Mouse (Mus musculus): ENCODE data around the gene Cul4a. TPM values are rescaled to one million over a fixed set of nuclear protein-coding genes. Genes with fewer than 3 reads are reported as not detected.
"Not testable (repeated sequence)": the region's sequence is repeated elsewhere in the genome, so short reads cannot be mapped to it uniquely, and the experiment has no call there.

The Cul4a gene
- 84.9 and 87.8 TPM in 2 replicates for polyA plus RNA-seq (2016; fragmentation: Nextera tagmentation; extraction: Ambion mirVana)

GRCm38 (mm10) chr8:13105087-13105881 lies at the start of gene Cul4a, which contains the start of gene Pcid2:
Cul4a (plus strand) TSS chr8:13105621.
Pcid2 (minus strand) TSS chr8:13105459.
- WGBS = under 1% methylated on average over 87 of the region's 87 CpGs
- Histone ChIP-seq H3K9me3 (no peaks in the 10 kb centered on the region), H3K4me3 (peak within 1 kb of the TSS; percentile 99), H3K36me3 (replicated peaks) (peaks cover 29% of the 10 kb centered on the region), H3K4me1 (peaks cover 33% of the 10 kb centered on the region), H3K27ac (peak within 1 kb of the TSS; percentile 94), H3K27me3 (ENCODE audit: poor library complexity, severe bottlenecking) (no peaks in the 10 kb centered on the region)
- DNase-seq (ENCODE audit: extremely low spot score, low spot score) = peak; percentile 97

GRCm38 (mm10) chr8:13057351-13057750 lies 48.1 kb upstream of the Cul4a start:
- no peak overlapping the region for H3K27ac ChIP-seq
- H3K4me1 ChIP-seq = no peaks in the 10 kb centered on the region
- H3K9me3 ChIP-seq = no peaks in the 10 kb centered on the region
- 89% methylated on average over 4 of the region's 4 CpGs for WGBS
- no peaks in the 10 kb centered on the region for H3K27me3 ChIP-seq (ENCODE audit: poor library complexity, severe bottlenecking)
- no peak for DNase-seq (ENCODE audit: extremely low spot score, low spot score)
- no peak overlapping the region for H3K4me3 ChIP-seq
- no peaks in the 10 kb centered on the region for H3K36me3 ChIP-seq (replicated peaks)

GRCm38 (mm10) chr8:13060441-13061150 lies 44.8 kb upstream of the Cul4a start, which contains the start of gene Proz:
Proz (plus strand) TSS chr8:13060914.
- no peak for DNase-seq (ENCODE audit: extremely low spot score, low spot score)
- Histone ChIP-seq H3K9me3 (no peaks in the 10 kb centered on the region), H3K27me3 (ENCODE audit: poor library complexity, severe bottlenecking) (no peaks in the 10 kb centered on the region), H3K36me3 (replicated peaks) (no peaks in the 10 kb centered on the region), H3K4me1 (no peaks in the 10 kb centered on the region), H3K27ac (no peak within 1 kb of the TSS), H3K4me3 (no peak within 1 kb of the TSS)
- 88% methylated on average over 17 of the region's 17 CpGs for WGBS

GRCm38 (mm10) chr8:13063112-13063511 lies 42.3 kb upstream of the Cul4a start:
- no peak overlapping the region for H3K4me3 ChIP-seq
- no peak overlapping the region for H3K27ac ChIP-seq
- no peaks in the 10 kb centered on the region for H3K36me3 ChIP-seq (replicated peaks)
- no peaks in the 10 kb centered on the region for H3K9me3 ChIP-seq
- no peaks in the 10 kb centered on the region for H3K27me3 ChIP-seq (ENCODE audit: poor library complexity, severe bottlenecking)
- H3K4me1 ChIP-seq = no peaks in the 10 kb centered on the region
- WGBS = 85% methylated on average over 16 of the region's 16 CpGs
- DNase-seq (ENCODE audit: extremely low spot score, low spot score) = no peak

- Histone ChIP-seq H3K4me1 (no peaks in the 10 kb centered on the region), H3K4me3 (no peak overlapping the region), H3K27ac (no peak overlapping the region), H3K27me3 (ENCODE audit: poor library complexity, severe bottlenecking) (no peaks in the 10 kb centered on the region), H3K9me3 (no peaks in the 10 kb centered on the region), H3K36me3 (replicated peaks) (peaks cover 60% of the 10 kb centered on the region)
- 95% methylated on average over 11 of the region's 11 CpGs for WGBS
- DNase-seq (ENCODE audit: extremely low spot score, low spot score) = no peak
Measured at GRCm38 (mm10) chr8:13073255-13073654, 32.2 kb upstream of the Cul4a start.

GRCm38 (mm10) chr8:13075044-13075443 lies 30.4 kb upstream of the Cul4a start:
- Histone ChIP-seq H3K36me3 (replicated peaks) (peaks cover 78% of the 10 kb centered on the region), H3K27ac (no peak overlapping the region), H3K9me3 (no peaks in the 10 kb centered on the region), H3K27me3 (ENCODE audit: poor library complexity, severe bottlenecking) (no peaks in the 10 kb centered on the region), H3K4me3 (no peak overlapping the region), H3K4me1 (no peaks in the 10 kb centered on the region)
- whole genome bisulfite sequencing = 94% methylated on average over 8 of the region's 8 CpGs
- DNase-seq (ENCODE audit: extremely low spot score, low spot score) = no peak

- H3K4me1 ChIP-seq; DNase-seq (ENCODE audit: extremely low spot score, low spot score); H3K27ac ChIP-seq; H3K9me3 ChIP-seq; H3K4me3 ChIP-seq; H3K27me3 ChIP-seq (ENCODE audit: poor library complexity, severe bottlenecking): not testable (repeated sequence)
- 88% methylated on average over 1 of the region's 1 CpGs for WGBS
- H3K36me3 ChIP-seq (replicated peaks) = peaks cover 83% of the 10 kb centered on the region
Measured at GRCm38 (mm10) chr8:13075579-13075978, 29.8 kb upstream of the Cul4a start.

- Histone ChIP-seq H3K27me3 (ENCODE audit: poor library complexity, severe bottlenecking) (no peaks in the 10 kb centered on the region), H3K4me3 (no peak overlapping the region), H3K4me1 (no peaks in the 10 kb centered on the region), H3K27ac (no peak overlapping the region), H3K36me3 (replicated peaks) (peaks cover 100% of the 10 kb centered on the region), H3K9me3 (no peaks in the 10 kb centered on the region)
- DNase-seq (ENCODE audit: extremely low spot score, low spot score) = no peak
- whole genome bisulfite sequencing = 90% methylated on average over 7 of the region's 7 CpGs
Measured at GRCm38 (mm10) chr8:13077542-13077941, 27.9 kb upstream of the Cul4a start.

- peaks cover 35% of the 10 kb centered on the region for H3K36me3 ChIP-seq (replicated peaks)
- WGBS = 0% methylated on average over 45 of the region's 45 CpGs
- peaks cover 33% of the 10 kb centered on the region for H3K4me1 ChIP-seq
- H3K4me3 ChIP-seq = peak overlapping the region; percentile 99
- peak; percentile 89 for DNase-seq (ENCODE audit: extremely low spot score, low spot score)
- H3K27ac ChIP-seq = peak overlapping the region; percentile 94
- no peaks in the 10 kb centered on the region for H3K9me3 ChIP-seq
- no peaks in the 10 kb centered on the region for H3K27me3 ChIP-seq (ENCODE audit: poor library complexity, severe bottlenecking)
Measured at GRCm38 (mm10) chr8:13104691-13105086, 732 bp upstream of the Cul4a start.

- Histone ChIP-seq H3K27me3 (ENCODE audit: poor library complexity, severe bottlenecking) (no peaks in the 10 kb centered on the region), H3K4me1 (peaks cover 33% of the 10 kb centered on the region), H3K36me3 (replicated peaks) (peaks cover 26% of the 10 kb centered on the region), H3K27ac (peak overlapping the region; percentile 94), H3K9me3 (no peaks in the 10 kb centered on the region), H3K4me3 (peak overlapping the region; percentile 99)
- DNase-seq (ENCODE audit: extremely low spot score, low spot score) = no peak
- under 1% methylated on average over 53 of the region's 63 CpGs for WGBS
Measured at GRCm38 (mm10) chr8:13105908-13106551, 609 bp downstream of the Cul4a start.

GRCm38 (mm10) chr8:13107990-13108638 lies 2.7 kb downstream of the Cul4a start:
- H3K9me3 ChIP-seq = no peaks in the 10 kb centered on the region
- H3K27ac ChIP-seq = no peak overlapping the region
- H3K4me1 ChIP-seq = peaks cover 33% of the 10 kb centered on the region
- H3K27me3 ChIP-seq (ENCODE audit: poor library complexity, severe bottlenecking) = no peaks in the 10 kb centered on the region
- 91% methylated on average over 13 of the region's 13 CpGs for WGBS
- DNase-seq (ENCODE audit: extremely low spot score, low spot score) = no peak
- no peak overlapping the region for H3K4me3 ChIP-seq
- peaks cover 23% of the 10 kb centered on the region for H3K36me3 ChIP-seq (replicated peaks)

- H3K4me3 ChIP-seq = no peak overlapping the region
- WGBS = 94% methylated on average over 8 of the region's 8 CpGs
- H3K4me1 ChIP-seq = peaks cover 26% of the 10 kb centered on the region
- DNase-seq (ENCODE audit: extremely low spot score, low spot score) = no peak
- no peak overlapping the region for H3K27ac ChIP-seq
- H3K9me3 ChIP-seq = no peaks in the 10 kb centered on the region
- H3K27me3 ChIP-seq (ENCODE audit: poor library complexity, severe bottlenecking) = no peaks in the 10 kb centered on the region
- peaks cover 32% of the 10 kb centered on the region for H3K36me3 ChIP-seq (replicated peaks)
Measured at GRCm38 (mm10) chr8:13108967-13109366, 3.5 kb downstream of the Cul4a start.

Measured in forebrain, embryonic 10.5 days (tissue).